Mouse (Mus musculus) right cerebral cortex, postnatal 14 days (tissue): ENCODE data around the gene Patj.

ENCODE experiments used
- DNase-seq: peaks from one replicate; pipeline ENCODE4 v3.0.0; 2022

The Patj gene

DNA sequence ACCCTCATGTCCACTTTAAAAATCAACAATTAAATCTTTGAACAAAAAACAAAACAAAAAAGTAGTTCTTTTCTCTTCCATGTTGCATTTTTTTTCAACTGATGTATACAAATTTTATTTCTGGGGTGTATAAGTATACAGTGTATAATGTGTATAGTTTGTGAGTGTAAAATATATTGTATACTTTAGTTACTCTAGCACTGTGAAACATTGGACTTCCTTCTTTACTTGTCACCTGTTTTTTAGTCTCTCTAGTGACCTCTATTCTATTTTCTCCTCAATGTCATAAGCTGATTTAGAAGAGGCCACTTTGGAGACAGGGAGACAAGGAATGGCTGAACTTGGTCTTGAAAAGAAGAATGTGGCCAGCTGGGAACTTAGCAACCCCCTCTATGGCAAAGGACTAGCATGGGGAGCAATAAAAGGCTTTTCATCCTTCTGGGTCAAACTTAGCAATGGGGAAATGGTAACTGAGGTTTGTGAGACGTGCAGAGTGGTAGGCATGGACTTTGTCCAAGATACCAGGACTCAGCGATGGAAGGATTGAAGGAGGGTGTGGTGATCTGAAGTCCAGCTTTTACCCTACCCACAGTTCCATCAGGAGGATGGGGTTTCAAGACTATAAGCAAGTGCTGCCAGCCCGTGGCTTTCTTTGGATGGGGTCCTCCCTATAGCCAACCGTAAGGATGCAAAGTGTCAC, 54.1 kb downstream of the Patj start:
- DNase-seq, result no peak

- no peak for DNase-seq
Observed at GRCm38 (mm10) chr4:98450308-98450707, 54.7 kb downstream of the Patj start.

DNA sequence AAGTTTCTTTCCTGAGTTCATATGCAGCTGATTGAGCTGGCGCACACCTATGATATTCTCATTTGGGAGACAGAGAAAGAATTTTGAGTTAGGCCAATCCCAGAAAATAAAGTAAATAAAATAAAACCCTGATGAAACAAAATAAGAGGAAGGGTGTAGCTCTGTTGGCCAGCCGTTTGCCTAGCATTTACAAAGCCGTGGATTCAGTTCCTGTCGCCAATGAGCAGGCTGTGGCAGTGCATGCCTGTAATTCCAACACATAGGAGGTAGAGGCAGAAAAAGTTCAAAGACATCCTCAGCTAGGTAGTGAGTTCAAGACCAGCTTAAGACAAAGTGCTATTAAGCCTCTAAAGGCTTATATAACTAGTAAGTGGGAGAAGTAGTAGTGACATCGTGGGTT, 55.2 kb downstream of the Patj start:
- no peak for DNase-seq

DNA sequence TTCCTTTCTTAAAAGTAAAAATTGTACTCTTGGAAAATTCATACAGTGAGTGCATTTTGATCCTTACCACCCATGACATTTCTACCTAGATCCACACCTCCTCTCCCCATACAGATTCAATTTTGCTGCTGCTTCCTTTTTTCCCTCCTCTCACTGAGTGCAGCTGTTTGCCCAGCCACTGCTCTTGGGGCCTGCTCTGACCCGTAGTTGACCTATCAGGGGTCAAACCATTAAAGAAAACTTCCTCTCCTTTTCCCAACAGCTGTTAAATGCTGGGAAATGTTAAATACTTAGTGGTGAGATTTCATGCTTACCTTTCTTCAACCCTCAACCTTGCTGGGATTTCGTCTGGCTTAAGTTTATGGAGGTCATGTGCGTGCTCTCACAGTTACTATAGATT, 55.7 kb downstream of the Patj start:
- no peak for DNase-seq

GRCm38 (mm10) chr4:98452725-98453124, 57.1 kb downstream of the Patj start:
- DNase-seq, result no peak

GRCm38 (mm10) chr4:98453231-98453630, 57.6 kb downstream of the Patj start:
- no peak for DNase-seq

DNA sequence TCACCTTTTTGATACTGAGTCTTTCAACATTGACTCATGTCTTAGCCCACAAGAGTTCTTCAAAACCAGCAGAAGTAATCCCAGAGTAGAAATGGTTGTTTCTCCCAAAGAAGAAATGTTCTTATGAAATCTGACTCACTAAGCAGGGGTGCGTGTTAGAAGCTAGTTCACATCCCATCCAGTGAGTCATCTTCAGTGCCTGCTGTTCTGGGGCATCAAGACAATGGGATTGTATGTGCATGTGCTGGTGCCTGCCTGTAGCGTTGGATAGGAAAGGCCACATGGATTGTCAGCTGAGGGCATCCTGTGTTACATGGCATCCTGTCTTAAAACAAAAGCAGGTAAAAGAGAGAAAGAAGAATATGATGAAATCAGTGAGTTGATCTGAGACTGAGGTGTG, 59.8 kb downstream of the Patj start:
- DNase-seq, result no peak

DNA sequence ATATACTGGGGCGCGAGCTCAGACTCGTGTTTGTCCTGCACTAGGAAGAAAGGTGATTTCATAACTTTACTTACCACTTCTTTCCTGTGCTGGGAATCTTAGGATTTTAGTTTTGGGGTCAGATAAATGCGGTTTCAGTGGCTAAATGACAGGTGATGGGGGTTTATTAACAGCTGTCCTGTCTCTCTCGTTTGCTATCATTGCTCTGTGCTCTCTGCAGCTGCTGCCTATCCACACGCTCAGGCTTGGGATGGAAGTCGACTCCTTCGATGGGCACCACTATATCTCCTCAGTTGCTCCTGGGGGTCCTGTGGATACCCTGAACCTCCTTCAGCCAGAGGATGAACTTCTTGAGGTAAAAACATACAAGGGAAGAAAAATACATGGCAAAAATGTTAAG, 60.3 kb downstream of the Patj start:
- no peak for DNase-seq

GRCm38 (mm10) chr4:98461804-98462341, 66.3 kb downstream of the Patj start:
- no peak for DNase-seq

DNA sequence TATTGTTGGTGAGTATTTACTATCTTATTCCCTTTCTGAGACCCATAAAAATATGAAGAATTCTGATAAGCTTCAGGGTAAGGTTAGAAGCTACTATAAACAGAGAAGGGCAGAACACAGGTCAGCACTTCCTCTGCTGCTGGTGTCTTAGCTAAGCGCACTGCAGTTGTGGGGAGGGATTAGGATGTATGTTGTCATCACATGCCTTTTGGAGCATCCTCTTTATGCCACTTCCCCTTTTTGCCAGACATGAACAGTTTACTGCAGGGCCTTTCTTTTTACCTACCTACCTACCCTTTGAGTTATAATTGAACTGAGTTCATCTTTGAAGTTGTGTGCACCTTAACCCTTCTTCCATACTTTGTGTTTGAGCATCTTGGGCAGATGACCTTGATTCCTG, 69.9 kb downstream of the Patj start:
- DNase-seq, result no peak

DNA sequence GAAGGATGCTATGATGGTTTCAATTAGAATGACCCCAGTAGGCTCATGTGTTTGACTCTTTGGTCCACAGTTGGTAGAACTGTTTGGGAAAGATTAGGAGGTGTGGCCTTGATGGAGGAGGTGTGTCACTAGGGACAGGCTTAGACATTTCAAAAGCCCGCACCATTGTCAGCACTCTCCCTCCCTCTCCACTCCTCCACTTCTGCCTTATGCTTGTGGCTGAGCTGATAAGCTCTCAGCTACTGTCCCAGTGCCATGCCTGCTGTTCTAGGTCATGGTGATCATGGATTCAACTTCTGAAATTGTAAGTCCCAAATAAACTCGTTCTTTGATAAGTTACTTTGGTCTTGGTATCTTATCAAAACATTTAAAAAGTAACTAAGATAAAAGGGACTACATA, 70.3 kb downstream of the Patj start:
- no peak for DNase-seq

- DNase-seq, result no peak
Observed at GRCm38 (mm10) chr4:98471376-98471775, 75.8 kb downstream of the Patj start.

DNA sequence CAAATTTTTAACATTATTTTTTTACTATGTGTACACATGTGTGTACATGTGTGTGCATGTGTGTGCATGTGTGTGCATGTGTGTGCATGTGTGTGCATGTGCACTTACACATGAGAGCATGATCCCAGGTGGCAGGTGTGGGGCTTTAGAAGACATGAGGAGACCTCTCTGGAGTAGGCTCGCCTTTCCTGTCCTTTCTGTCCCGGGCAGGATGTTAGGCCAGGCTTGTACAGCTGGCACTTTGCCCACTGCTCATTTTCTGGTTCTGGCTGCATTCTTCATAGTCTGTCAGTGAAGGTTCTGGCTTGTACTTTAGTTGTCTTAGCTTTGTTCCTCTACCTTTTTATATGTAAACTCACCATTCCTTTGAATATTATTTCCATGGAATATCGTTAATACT, 77.9 kb downstream of the Patj start:
- DNase-seq, result peak; percentile 11

- DNase-seq, result no peak
Observed at GRCm38 (mm10) chr4:98478005-98478404, 82.4 kb downstream of the Patj start.

GRCm38 (mm10) chr4:98486475-98486874, 90.9 kb downstream of the Patj start:
- DNase-seq, result no peak

- no peak for DNase-seq
Observed at GRCm38 (mm10) chr4:98486901-98487300, 91.3 kb downstream of the Patj start.

DNA sequence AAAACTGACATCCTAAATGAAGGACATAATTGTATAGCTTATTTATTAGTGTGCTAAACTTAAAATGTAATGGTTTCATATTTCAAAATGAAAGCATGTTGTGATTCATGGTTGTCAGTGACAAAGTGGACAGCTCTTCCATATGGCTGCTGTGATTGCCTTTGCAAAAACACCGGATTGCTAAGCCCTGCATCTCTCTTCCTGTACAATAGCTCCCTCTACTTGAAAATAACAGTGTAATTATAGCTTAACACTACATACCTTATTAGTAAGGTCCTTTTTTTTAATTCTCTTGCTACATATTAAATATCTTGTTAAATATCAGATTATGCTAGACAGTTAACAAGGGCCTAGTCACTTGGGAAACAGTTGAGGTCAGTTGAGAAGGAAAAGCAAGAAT, 93.8 kb downstream of the Patj start:
- no peak for DNase-seq

DNA sequence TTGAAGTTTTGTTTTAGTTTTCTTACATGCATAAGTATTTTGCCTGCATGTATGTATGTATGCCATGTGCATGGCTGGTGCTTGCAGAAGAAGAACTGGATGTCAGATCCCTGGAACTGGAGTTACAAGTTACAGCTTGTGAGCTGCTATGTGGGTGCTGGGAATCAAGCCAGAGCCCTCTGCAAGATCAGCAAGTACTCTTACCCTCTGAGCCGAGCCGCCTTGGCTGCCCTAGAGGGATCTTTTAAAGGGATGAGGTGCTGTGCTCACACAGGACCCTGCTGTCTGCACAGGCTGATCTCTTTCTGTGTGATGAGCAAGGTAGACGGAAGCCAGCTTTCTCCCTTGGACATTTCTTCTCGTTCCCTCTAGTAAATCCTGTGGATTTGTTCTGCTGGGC, 102.8 kb downstream of the Patj start:
- no peak for DNase-seq

GRCm38 (mm10) chr4:98500182-98500581, 104.6 kb downstream of the Patj start:
- no peak for DNase-seq

GRCm38 (mm10) chr4:98500875-98501274, 105.3 kb downstream of the Patj start:
- no peak for DNase-seq

DNA sequence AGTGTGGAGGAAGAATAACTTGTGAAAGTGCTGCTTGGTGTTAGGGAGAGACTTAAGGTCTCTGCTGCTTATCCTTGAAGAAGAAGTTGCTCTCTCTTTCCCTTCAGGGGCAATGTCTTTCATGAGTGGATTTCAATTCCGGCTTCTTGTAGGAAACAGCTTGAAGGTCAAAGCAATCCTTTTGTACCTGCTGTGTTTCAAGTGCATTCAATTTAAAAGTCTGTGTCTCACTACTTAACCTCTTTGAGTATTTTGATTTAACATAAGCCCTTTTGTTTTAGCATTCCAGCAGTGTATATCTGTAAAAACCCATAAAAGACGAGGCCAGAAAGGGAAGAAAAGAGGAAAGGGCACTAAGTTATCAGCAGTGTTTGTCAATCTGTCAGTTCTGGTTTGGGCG, 109.2 kb downstream of the Patj start:
- no peak for DNase-seq

GRCm38 (mm10) chr4:98508471-98509271, 113.1 kb downstream of the Patj start:
- no peak for DNase-seq

GRCm38 (mm10) chr4:98509939-98510338, 114.4 kb downstream of the Patj start:
- DNase-seq, result no peak

DNA sequence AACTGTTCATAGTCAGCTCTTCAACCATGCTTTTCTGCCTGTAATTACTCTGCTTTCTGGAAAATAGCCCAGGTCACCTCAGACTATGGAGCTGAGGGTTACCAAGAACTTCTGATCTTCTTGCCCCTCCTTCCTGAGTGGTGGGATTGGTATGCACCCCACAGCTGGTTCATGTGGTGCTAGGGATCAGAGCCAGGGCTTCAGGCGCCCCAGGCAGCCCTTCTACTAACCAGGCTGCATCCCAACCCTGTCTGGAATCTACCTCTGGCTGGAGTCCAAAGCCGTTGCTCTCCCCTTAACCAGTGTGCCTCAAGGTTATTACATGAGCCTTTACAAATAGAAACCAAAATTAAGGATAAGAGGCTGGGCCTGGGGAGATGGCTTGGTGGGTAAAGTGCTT, 115.7 kb downstream of the Patj start:
- DNase-seq, result no peak
